Mouse (Mus musculus) MN1 (cell line): ENCODE data around the gene Gm21294.
"Not testable (repeated sequence)": the region's sequence is repeated elsewhere in the genome, so short reads cannot be mapped to it uniquely, and the experiment has no call there.

Experiments used
- DNase-seq: peaks from one replicate; pipeline ENCODE4 v3.0.0-alpha.2; 2016; ENCODE audit warnings: low spot score

Gm21294 gene

GRCm38 (mm10) chrY:89052506-89052905 lies at the start of gene Gm21294:
Gene Gm21294, plus strand, starts transcription at chrY:89052806.
- not testable (repeated sequence) for DNase-seq

GRCm38 (mm10) chrY:89126246-89126645 lies 73.6 kb downstream of the Gm21294 start:
- not testable (repeated sequence) for DNase-seq
